Mouse (Mus musculus) bone marrow, adult 2 months (tissue): ENCODE data around the gene Fars2.

Source experiments
- CTCF ChIP-seq: fragments of 200-500 bp; IDR thresholded peaks from 2 replicates; pipeline ENCODE4 v1.5.1; 2011; ENCODE audit warnings: low read length, control low read depth; ENCODE audit not compliant: control insufficient read depth, insufficient read depth
- POLR2A ChIP-seq: fragments of 200-500 bp; IDR thresholded peaks from 2 replicates; pipeline ENCODE4 v1.6.1; 2011; ENCODE audit warnings: low read depth, mild to moderate bottlenecking, control low read depth, low read length, borderline replicate concordance; ENCODE audit not compliant: control insufficient read depth

DNA sequence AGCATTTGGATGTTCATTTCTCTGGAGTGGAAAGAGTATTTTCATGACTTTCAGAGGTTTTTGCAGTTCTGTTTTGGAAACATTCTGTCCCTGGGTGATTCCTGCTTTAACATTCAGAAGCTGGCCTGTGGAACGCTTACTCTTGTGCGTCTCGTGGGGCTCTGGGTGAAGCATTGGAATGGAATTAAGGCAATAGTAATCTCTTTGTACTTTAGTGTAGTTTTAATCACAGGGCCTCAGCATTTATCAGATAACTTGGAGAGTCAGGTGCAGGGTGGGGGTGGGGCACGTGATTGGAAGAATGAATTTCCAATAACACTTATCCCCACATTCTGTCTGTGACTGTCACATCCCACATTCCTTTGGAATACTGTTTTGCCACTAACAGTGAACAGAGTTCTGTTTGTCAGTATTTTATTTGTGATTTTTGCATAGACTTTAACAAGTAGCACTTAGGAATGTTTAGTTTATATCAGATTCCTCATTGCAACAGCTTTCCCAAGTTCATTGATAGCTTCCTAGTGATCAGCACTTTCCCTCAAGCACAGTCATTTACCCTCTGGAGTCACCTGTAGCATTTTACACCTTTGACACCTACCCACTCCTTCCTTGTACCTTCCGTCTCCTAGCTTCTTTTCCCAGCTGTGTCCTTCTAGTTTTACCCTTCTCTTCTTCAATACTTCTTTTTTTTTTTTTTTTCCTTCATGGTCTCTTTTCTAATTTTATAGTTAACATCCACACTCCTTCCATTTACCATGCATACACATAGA is 23.2 kb downstream of the Fars2 start:
- TF ChIP-seq POLR2A (no peak), CTCF (no peak)
